Mouse (Mus musculus) liver, embryonic 12.5 days (tissue): ENCODE data around the gene Akap13. TPM values are rescaled to one million over a fixed set of nuclear protein-coding genes. Genes with fewer than 3 reads are reported as not detected.

Experiments used
- ATAC-seq: fragments of 200-750 bp; cut with Nextera tagmentation; 2 replicates; pipeline ENCODE4 v1.8.0; 2017; ENCODE audit warnings: moderate number of reproducible peaks, mild to moderate bottlenecking, moderate library complexity
- H3K27ac ChIP-seq: fragments of 300-500 bp; sonication (generic); 2 replicates; pipeline ENCODE4 v1.5.1; 2016; ENCODE audit warnings: mild to moderate bottlenecking
- H3K27me3 ChIP-seq: fragments of 300-500 bp; sonication (generic); replicated peaks from 2 replicates; pipeline ENCODE4 v1.6.1; 2016; ENCODE audit warnings: mild to moderate bottlenecking, moderate library complexity
- H3K36me3 ChIP-seq: fragments of 300-500 bp; sonication (generic); 2 replicates; pipeline ENCODE4 v1.6.1; 2016; ENCODE audit warnings: mild to moderate bottlenecking, moderate library complexity
- H3K4me1 ChIP-seq: fragments of 300-500 bp; sonication (generic); 2 replicates; pipeline ENCODE4 v1.6.1; 2016
- H3K4me2 ChIP-seq: fragments of 300-500 bp; sonication (generic); 2 replicates; pipeline ENCODE4 v1.6.1; 2016; ENCODE audit warnings: mild to moderate bottlenecking, moderate library complexity
- H3K4me3 ChIP-seq: fragments of 300-500 bp; sonication (generic); 2 replicates; pipeline ENCODE4 v1.5.1; 2016; ENCODE audit warnings: mild to moderate bottlenecking, moderate library complexity
- H3K9ac ChIP-seq: fragments of 300-500 bp; sonication (generic); 2 replicates; pipeline ENCODE4 v1.6.1; 2016; ENCODE audit warnings: mild to moderate bottlenecking, moderate library complexity
- H3K9me3 ChIP-seq: fragments of 300-500 bp; sonication (generic); replicated peaks from 2 replicates; pipeline ENCODE4 v1.6.1; 2016; ENCODE audit warnings: mild to moderate bottlenecking, moderate library complexity
- WGBS: fragments of 180-500 bp; shearing (Covaris S2); methylation state at CpG from one replicate; pipeline ENCODE4 v1.1.7; 2016; ENCODE audit not compliant: insufficient replicate concordance; 5-methylcytosine and 5-hydroxymethylcytosine counted together
- polyA plus RNA-seq: library from polyadenylated mRNA; unstranded; fragments of >200 nt; fragmentation: Nextera tagmentation; extraction: Ambion mirVana; gene quantifications from 2 replicates; pipeline ENCODE4 v1.2.1, GENCODE M21; 2016

Akap13 gene
- polyA plus RNA-seq, 1 experiment from 2014 or later, result 37.9 TPM

- no peaks in the 10 kb centered on the region for H3K27me3 ChIP-seq
- H3K4me2 ChIP-seq, result no peak overlapping the region
- H3K9ac ChIP-seq, result no peak overlapping the region
- peaks cover 5% of the 10 kb centered on the region; the same call in 1 of the 2 replicates for H3K36me3 ChIP-seq
- H3K4me3 ChIP-seq, result no peak overlapping the region
- 48% methylated on average over 5 of the region's 5 CpGs for WGBS
- no peak for ATAC-seq
- no peak overlapping the region for H3K27ac ChIP-seq
- no peaks in the 10 kb centered on the region for H3K9me3 ChIP-seq
- H3K4me1 ChIP-seq, result peaks cover 58% of the 10 kb centered on the region
Measured at GRCm38 (mm10) chr7:75645156-75645933, 190.0 kb downstream of the Akap13 start.

- H3K9ac ChIP-seq, result no peak overlapping the region
- peaks cover 41% of the 10 kb centered on the region for H3K4me1 ChIP-seq
- H3K9me3 ChIP-seq, result no peaks in the 10 kb centered on the region
- H3K27me3 ChIP-seq, result no peaks in the 10 kb centered on the region
- H3K27ac ChIP-seq, result no peak overlapping the region
- H3K36me3 ChIP-seq, result peaks cover 5% of the 10 kb centered on the region; the same call in 1 of the 2 replicates
- ATAC-seq, result no peak
- H3K4me3 ChIP-seq, result no peak overlapping the region
- H3K4me2 ChIP-seq, result no peak overlapping the region
- 69% methylated on average over 3 of the region's 3 CpGs for WGBS
Measured at GRCm38 (mm10) chr7:75648051-75648450, 192.7 kb downstream of the Akap13 start.

- 61% methylated on average over 4 of the region's 4 CpGs for WGBS
- Histone ChIP-seq H3K27me3 (no peaks in the 10 kb centered on the region), H3K9me3 (no peaks in the 10 kb centered on the region), H3K36me3 (no peaks in the 10 kb centered on the region), H3K4me3 (no peak overlapping the region), H3K27ac (no peak overlapping the region), H3K9ac (no peak overlapping the region), H3K4me2 (no peak overlapping the region), H3K4me1 (peaks cover 38% of the 10 kb centered on the region)
- ATAC-seq, result no peak
Measured at GRCm38 (mm10) chr7:75648961-75649360, 193.6 kb downstream of the Akap13 start.

DNA sequence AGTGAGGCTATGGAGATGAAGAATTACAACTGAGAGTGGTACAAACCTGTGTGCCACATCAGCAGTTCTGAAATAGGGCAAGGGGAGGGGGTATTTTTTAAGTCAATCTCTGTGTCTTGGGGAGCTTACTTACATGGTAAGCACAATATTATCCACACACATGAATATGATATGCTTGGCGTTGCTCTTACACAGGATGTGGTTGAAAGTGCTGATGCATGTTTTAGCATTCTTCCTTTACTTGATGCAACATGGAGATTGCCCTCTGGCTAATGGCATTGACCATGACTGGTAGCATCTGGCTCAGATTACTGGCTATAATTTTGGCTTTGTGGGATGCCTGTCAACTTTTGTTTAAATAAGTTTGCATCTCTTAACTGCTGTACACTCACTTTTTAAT lies 194.6 kb downstream of the Akap13 start:
- ATAC-seq, result no peak
- no peak overlapping the region for H3K4me3 ChIP-seq
- H3K4me1 ChIP-seq, result peaks cover 38% of the 10 kb centered on the region
- no peak overlapping the region for H3K4me2 ChIP-seq
- no peaks in the 10 kb centered on the region for H3K27me3 ChIP-seq
- WGBS, result 54% methylated on average over 1 of the region's 1 CpGs
- no peaks in the 10 kb centered on the region for H3K9me3 ChIP-seq
- no peaks in the 10 kb centered on the region for H3K36me3 ChIP-seq
- H3K27ac ChIP-seq, result no peak overlapping the region
- no peak overlapping the region for H3K9ac ChIP-seq

DNA sequence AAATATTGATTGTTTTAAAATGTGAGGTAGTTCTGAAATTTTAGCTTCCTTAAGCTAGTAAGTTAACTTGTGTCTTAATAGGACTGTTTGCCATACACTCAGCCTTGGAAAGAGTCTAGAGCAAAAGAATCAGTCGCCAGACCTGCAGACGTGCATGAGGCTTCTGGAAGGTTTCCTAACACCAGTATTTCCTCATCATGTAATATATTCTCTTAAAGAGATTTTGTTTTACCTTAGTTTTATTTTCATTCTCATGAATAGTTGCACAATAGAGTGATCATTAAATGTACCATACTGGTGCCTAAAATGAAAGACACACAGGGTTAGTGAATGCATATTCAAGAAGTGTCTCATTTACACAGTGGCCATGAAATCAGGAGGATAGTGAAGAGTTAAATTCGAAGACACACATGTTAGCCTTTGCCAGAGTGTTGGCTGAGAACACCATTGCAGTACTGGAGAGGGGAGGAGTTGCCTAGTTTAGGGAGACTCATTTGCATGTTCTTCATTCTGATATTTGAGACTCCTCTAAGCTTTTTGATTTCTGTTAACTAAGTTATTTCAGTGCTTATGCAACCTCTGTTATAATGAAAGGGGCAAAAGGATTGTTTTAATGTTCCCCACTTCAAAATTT lies 198.5 kb downstream of the Akap13 start:
- peaks cover 55% of the 10 kb centered on the region for H3K4me1 ChIP-seq
- ATAC-seq, result no peak
- H3K36me3 ChIP-seq, result 0 out of 2 replicates have a peak, but pooled peaks cover 2% of the 10 kb centered on the region
- H3K4me3 ChIP-seq, result no peak overlapping the region
- H3K27me3 ChIP-seq, result no peaks in the 10 kb centered on the region
- H3K9ac ChIP-seq, result no peak overlapping the region
- no peak overlapping the region for H3K4me2 ChIP-seq
- no peak overlapping the region for H3K27ac ChIP-seq
- no peaks in the 10 kb centered on the region for H3K9me3 ChIP-seq
- WGBS, result 44% methylated on average over 3 of the region's 3 CpGs

DNA sequence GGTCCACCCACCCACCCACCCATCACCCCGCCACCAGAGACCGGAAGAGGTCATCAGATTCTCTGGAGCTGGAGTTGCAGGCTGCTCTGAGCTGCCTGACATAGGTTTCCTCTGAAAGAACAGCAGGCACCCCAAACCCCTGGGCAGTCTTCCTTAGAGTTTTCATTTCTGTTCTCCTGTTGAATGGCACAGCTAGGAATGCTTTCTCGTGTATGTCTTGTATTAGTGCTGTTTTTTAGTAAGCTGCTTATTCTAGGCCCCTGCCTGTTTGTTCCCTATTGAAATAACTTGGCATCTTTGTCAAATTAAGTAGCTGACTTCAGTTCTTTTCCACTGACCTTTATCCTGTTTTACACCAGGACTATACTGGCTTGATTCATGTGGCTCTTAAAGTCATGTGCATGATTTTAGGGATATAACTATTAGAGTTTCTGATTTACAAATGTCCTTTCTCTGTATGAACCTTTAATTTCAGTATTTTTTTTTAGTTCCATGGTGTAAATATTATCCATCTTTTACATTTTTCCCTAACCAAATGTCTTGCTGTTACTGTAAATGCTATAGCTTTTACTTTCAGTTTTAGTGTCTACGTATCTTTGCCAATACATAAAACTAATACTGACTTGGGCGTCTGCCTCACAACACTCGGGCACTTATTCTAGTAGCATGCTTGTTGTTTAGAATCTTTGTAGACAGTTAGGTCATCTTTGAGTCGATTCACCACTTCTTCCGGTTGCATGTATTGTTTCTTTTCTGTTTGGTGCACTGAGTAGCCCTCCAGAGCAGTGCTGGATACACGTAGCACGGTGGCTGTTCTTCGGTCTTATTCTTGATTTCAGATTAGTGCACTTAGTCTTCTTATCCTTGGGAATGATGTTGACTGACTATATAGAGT lies 200.1 kb downstream of the Akap13 start:
- Histone ChIP-seq H3K27me3 (no peaks in the 10 kb centered on the region), H3K36me3 (0 out of 2 replicates have a peak, but pooled peaks cover 2% of the 10 kb centered on the region), H3K9me3 (no peaks in the 10 kb centered on the region), H3K4me2 (peak overlapping the region; percentile 79), H3K4me1 (peaks cover 48% of the 10 kb centered on the region), H3K4me3 (peak overlapping the region; percentile 61), H3K27ac (peak overlapping the region; percentile 85), H3K9ac (peak overlapping the region; percentile 65)
- 30% methylated on average over 11 of the region's 11 CpGs for WGBS
- ATAC-seq, result peak; percentile 50

DNA sequence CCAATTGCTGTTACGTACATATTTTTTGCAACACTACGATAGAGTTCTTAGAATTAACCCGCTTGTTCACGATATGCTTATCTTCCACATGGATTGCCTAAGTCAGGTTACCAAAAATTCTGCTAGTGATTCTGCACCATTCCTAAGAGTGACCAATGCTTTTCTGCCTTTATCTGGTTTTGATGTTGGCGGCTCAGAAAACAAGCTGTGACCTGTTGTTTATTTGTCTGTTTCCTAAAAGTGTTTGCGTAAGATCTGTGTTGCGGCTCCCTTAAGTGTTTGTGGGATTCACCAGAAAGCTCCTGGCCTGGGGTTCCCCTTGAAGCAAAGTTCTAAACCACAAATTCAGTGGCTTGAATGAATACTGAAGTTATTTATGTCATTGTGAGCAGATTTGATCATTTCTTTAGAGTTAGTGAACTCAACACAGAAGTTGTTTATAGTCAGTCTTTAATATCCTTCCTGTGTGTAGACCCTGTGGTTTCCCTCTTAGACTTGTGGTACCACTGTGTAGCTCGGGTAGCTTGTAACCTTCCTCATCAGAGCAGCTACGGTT lies 201.0 kb downstream of the Akap13 start:
- H3K36me3 ChIP-seq, result 0 out of 2 replicates have a peak, but pooled peaks cover 2% of the 10 kb centered on the region
- peaks cover 48% of the 10 kb centered on the region for H3K4me1 ChIP-seq
- H3K9ac ChIP-seq, result peak overlapping the region; percentile 57
- WGBS, result 19% methylated on average over 9 of the region's 9 CpGs
- no peaks in the 10 kb centered on the region for H3K9me3 ChIP-seq
- H3K4me3 ChIP-seq, result peak overlapping the region; percentile 61
- peak overlapping the region; percentile 85 for H3K27ac ChIP-seq
- ATAC-seq, result peak; percentile 89
- peak overlapping the region; percentile 79 for H3K4me2 ChIP-seq
- H3K27me3 ChIP-seq, result no peaks in the 10 kb centered on the region

DNA sequence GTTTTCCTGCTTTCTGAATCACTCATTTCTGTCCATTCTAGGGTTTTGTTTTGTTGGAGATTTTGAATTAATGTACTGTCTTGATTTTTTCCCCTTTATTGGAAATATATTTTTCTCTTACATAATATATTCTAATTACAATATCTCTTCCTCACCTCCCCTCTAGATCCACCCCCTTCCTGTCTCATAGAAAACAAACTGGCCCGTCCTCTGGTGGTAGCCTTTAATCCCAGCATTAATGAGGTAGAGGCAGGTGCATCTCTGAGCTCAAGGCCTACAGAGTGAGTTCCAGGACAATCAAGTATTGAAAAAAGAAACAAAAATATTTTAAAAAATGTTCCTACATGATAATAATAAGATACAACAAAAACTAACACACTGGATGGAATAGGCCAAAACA lies 201.6 kb downstream of the Akap13 start:
- no peak for ATAC-seq
- Histone ChIP-seq H3K4me3 (no peak overlapping the region), H3K27ac (peak overlapping the region; percentile 85), H3K4me1 (peaks cover 48% of the 10 kb centered on the region), H3K4me2 (peak overlapping the region; percentile 79), H3K36me3 (0 out of 2 replicates have a peak, but pooled peaks cover 2% of the 10 kb centered on the region), H3K9ac (peak overlapping the region; percentile 57), H3K9me3 (no peaks in the 10 kb centered on the region), H3K27me3 (no peaks in the 10 kb centered on the region)
- WGBS, result 30% methylated on average over 1 of the region's 1 CpGs

- ATAC-seq, result no peak
- Histone ChIP-seq H3K4me1 (peaks cover 21% of the 10 kb centered on the region), H3K36me3 (peaks cover 45% of the 10 kb centered on the region), H3K9me3 (no peaks in the 10 kb centered on the region), H3K4me2 (no peak overlapping the region), H3K4me3 (no peak overlapping the region), H3K9ac (no peak overlapping the region), H3K27ac (no peak overlapping the region), H3K27me3 (no peaks in the 10 kb centered on the region)
- WGBS, result 83% methylated on average over 3 of the region's 3 CpGs
Measured at GRCm38 (mm10) chr7:75664455-75664854, 209.1 kb downstream of the Akap13 start.

GRCm38 (mm10) chr7:75666982-75667381 lies 211.6 kb downstream of the Akap13 start:
- Histone ChIP-seq H3K9ac (no peak overlapping the region), H3K4me3 (no peak overlapping the region), H3K4me1 (peaks cover 22% of the 10 kb centered on the region), H3K27me3 (no peaks in the 10 kb centered on the region), H3K36me3 (peaks cover 48% of the 10 kb centered on the region), H3K4me2 (no peak overlapping the region), H3K27ac (no peak overlapping the region), H3K9me3 (no peaks in the 10 kb centered on the region)
- no peak for ATAC-seq
- WGBS, result 77% methylated on average over 3 of the region's 3 CpGs

DNA sequence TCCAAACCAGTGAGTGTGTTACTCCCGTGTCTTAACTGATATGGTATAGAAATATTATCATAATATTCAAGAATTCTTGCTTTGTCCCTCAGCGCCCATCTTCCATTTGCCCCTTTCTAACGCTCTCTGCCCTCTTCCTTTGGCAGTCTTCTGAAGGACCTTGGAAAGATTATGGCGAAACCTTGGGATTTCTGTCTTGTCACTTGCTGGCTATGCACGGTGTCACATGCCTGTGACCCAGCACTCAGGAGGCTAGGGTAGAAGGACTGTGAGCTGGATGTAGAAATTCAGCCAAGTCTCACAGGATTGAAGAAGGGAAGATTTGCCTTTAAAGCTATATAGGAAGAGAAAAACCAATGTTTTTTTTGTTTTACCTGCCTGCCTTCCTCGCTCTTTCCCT lies 212.2 kb downstream of the Akap13 start:
- Histone ChIP-seq H3K36me3 (peaks cover 48% of the 10 kb centered on the region), H3K9me3 (no peaks in the 10 kb centered on the region), H3K4me1 (peaks cover 17% of the 10 kb centered on the region), H3K4me2 (no peak overlapping the region), H3K9ac (no peak overlapping the region), H3K27me3 (no peaks in the 10 kb centered on the region), H3K27ac (no peak overlapping the region), H3K4me3 (no peak overlapping the region)
- WGBS, result 84% methylated on average over 6 of the region's 6 CpGs
- no peak for ATAC-seq
